Mouse (Mus musculus) stomach, postnatal 0 days (tissue): Measurements from ENCODE around the gene Sec22a.

Source experiments
- CTCF ChIP-seq: IDR thresholded peaks from 2 replicates; pipeline ENCODE4 v1.5.1; 2016; ENCODE audit warnings: antibody characterized with exemption, low read depth, mild to moderate bottlenecking, moderate library complexity
- EP300 ChIP-seq: optimal IDR thresholded peaks from 2 replicates; pipeline ENCODE3; 2016; ENCODE audit warnings: antibody characterized with exemption

DNA sequence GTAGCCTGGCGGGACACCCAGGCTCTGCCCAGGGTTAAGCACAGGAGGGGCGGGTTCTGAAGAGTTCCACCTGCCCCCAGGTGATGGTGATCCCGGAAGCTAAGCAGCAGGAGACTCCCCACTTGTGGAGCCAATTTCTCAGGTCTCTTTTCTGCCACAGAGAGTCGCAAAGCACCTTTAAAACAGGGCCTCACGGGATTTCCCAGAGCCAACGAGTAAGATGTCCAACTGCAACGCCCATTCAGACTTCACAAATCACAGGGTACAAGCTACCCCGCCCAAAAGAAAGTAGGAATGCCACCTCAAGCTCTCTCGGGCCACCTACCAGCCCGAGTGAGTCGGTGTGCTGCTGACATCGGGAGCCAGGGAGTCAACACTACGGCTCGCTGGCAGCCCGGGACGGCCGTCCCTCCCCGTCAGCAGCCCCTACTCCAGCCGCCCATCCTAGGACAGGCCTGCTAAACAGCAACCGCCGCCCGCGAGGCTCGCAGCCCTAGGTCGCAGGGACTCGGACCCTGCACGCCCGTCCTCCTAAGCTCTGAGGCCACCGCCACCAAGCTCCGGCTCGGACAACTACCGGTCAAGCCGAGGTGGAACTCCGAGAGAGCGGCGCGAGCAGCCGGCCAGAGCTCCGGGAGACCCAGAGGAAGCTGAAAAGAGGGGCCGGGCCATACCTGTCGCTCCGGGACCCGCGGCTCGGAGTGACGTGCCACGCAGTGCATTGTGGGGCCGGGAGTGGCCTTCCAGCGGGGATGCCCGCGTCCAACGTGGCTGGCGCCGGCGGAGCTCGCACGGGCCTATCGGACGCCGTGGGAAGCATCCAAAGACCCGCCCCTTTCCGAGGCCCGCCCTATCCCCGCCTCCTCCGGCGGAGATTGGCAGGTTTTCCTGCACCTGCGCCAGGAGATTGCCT lies at the start of gene Sec22a:
- no peak for TF ChIP-seq EP300
- peak; percentile 24; the same call in 1 of the 2 replicates for TF ChIP-seq CTCF
